Mouse (Mus musculus) inflammation-experienced regulatory T-cells, adult 16 weeks (primary cell): ENCODE data around the gene Foxl1. TPM values are rescaled to one million over a fixed set of nuclear protein-coding genes. Genes with fewer than 3 reads are reported as not detected.

ENCODE experiments used
- polyA plus RNA-seq: library from polyadenylated mRNA; unstranded; fragments of 100-300 nt; shearing (Covaris generic); gene quantifications from one replicate; pipeline ENCODE4 v1.2.1, GENCODE M21; 2017

Gene Foxl1
- polyA plus RNA-seq, result not detected

GRCm38 (mm10) chr8:121127756-121128375, at the start of gene Foxl1:
TSS of gene Foxl1 (plus strand) at chr8:121127940.

DNA sequence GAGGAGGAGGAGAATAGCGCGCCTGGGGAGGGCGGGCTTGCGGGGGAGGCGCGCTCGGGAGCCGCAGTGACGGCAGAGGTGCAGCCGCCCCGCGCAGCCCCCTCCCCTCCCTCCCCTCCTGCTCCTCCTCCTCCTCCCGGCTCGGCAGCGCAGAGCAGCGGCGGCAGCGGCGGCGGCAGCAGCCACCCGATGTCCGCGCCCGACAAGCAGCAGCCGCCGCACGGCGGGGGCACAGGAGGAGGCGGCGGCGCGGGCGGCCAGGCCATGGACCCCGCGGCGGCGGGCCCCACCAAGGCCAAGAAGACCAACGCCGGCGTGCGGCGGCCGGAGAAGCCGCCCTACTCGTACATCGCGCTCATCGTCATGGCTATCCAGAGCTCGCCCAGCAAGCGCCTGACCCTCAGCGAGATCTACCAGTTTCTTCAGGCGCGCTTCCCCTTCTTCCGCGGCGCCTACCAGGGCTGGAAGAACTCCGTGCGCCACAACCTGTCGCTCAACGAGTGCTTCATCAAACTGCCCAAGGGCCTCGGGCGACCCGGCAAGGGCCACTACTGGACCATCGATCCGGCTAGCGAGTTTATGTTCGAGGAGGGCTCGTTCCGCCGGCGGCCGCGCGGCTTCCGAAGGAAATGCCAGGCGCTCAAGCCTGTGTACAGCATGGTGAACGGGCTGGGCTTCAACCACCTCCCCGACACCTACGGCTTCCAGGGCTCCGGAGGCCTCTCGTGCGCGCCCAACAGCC, 43.4 kb upstream of the Foxl1 start, which contains the start of gene Foxf1:
Gene Foxf1 (plus strand): TSS at position 177 of the 742 bp plus-strand sequence.

GRCm38 (mm10) chr8:121107668-121108656, 19.8 kb upstream of the Foxl1 start, which contains the start of gene Mthfsd:
TSS of gene Mthfsd (minus strand) at chr8:121108392.

DNA sequence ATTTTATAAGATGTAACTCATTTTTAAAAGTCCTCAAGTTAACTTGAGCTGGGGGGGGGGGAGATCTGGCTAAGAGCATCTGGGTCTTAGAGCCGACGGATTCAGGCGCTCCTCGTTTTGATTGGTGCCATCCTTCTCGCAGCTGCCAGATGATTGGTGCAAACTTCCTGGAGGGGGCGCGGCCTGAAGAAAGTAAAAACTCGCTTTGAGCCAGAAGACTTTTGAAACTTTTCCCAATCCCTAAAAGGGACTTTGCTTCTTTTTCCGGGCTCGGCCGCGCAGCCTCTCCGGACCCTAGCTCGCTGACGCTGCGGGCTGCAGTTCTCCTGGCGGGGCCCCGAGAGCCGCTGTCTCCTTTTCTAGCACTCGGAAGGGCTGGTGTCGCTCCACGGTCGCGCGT, 11.8 kb upstream of the Foxl1 start, which contains the start of gene Foxc2:
Gene Foxc2 (plus strand): TSS at position 224 of the 400 bp plus-strand sequence.

Other genes starting within 250 kb of the Foxl1 start
- not detected for gene Foxf1, start 43.6 kb upstream of the Foxl1 start, polyA plus RNA-seq
- 49.7 TPM for gene Mthfsd, start 19.5 kb upstream of the Foxl1 start, polyA plus RNA-seq
- gene Foxc2, start 11.8 kb upstream of the Foxl1 start, polyA plus RNA-seq, result not detected